Mouse (Mus musculus) frontal cortex, postnatal 14 days (tissue): Measurements from ENCODE around the gene Pofut2.

Experiments
- DNase-seq, 2 experiments: peaks; one replicate each; pipeline ENCODE4 v3.0.0; 2022; ENCODE audit warnings: low spot score in 2 of 2

Pofut2 gene

DNA sequence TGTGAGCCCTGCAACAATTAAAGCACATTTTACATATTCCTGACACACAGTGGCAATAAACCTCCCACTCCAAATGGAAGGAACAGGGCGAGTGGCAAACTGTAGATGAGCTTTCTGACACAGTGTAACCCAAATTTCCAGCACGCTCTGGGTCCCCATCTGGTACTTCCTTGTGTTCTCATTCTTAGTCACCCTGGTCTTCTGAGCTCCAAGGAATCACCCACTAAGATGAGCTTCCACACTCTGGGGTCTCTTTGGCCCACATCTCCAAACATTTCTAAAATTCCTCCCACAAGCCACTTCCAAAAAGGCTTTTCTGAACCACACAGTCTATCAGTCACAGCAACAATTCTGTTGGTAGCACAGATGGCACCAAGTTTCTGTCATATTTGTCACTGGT, 56.7 kb downstream of the Pofut2 start:
- DNase-seq = peak; percentile 29 to 55
